Mouse (Mus musculus): ENCODE measurements at regions not wholly inside any gene's neighbourhood (a gene's known extent, or its start where the extent isn't known, plus 50 kb on each side); places are given as distances from the start of the nearest gene placed in this dataset.

DNA sequence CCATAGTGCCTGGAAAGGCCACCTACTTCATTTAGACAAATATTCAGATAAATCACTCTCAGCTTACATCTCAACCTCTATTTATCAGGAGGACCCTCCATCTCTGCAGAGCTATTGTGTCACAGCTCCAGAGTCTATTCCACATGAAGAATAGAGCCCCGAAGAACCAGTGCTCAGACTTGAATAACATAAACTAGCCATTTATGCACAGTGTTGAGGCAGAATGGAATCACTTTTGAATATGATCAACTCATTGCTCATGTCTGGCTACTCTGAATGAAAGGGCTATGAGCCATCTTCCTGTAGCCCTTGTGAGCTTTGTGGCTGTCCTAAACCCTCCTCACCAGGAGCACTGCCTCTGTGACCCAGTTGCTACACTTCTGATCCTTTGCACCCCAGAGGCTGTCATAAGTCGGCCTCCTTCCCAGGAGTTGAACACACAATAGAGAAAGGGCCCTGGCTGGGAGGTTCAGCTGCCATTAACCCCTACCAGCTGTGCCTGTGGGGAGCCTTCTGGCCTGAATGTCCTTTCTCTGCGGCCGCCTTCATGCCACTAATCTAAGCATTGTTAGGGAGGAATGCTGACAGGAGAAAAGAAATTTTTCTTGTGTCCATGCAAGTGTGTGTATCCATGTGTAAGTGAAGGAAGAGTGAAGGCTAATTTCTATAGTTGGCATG lies 195.5 kb upstream of the Sp8 start:
- DNase-seq = no peak

DNA sequence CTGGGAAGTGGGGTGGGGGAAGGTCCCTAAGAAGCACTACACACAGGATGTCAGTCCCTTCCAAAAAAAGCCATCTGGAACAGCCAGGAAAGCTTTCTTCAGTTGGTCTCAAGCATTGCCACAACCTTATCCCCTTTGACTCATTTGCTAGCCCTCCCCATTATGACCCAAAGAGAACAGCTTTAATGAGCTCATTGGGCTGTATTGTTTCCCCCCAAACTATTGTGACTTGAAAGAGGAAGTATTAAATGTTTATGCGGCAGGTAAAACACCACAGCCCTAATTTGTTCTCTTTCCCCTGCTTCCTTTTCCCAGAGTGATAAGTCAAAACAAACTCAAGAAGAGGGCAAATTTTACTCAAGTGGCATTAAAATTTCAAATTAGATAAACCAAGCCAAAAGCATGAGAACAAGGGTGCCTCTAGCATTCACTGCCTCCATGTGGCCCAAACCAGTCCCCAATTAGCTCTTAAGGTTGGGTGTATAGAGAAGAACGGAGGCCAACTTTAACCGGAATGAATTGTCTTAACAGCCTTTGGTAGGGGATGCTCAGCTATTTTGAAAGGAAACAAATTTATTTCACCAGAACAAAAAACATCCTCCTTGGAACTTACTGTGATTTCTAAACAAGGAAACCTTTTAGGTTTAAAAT lies 196.7 kb upstream of the Sp8 start:
- no peak for DNase-seq

- DNase-seq = no peak
Observed at GRCm38 (mm10) chr12:118648673-118649072, 197.5 kb upstream of the Sp8 start.

GRCm38 (mm10) chr12:118647270-118648042 lies 198.7 kb upstream of the Sp8 start:
- DNase-seq = no peak

DNA sequence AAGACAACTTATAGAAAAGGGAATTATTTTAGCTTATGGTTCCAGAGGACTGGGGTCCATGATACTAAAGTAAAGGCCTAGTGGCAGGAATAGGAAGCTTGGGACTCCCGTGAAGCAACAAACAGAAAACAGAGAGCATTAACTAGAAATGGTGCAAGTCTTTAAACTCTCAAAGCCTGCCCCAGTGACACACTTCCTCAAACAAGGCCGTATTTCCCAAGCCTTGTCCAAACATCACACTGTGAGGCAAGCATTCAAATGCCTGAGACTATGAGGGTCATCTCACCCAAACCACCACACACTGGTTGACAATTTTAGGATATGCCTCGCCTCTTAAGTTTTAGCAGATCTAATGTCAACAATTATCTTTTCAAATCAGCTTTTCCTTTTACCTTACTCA lies 205.2 kb upstream of the Sp8 start:
- no peak for DNase-seq

GRCm38 (mm10) chr12:118637214-118637613 lies 208.9 kb upstream of the Sp8 start:
- no peak for DNase-seq

GRCm38 (mm10) chr12:118635456-118635855 lies 210.7 kb upstream of the Sp8 start:
- DNase-seq = no peak

DNA sequence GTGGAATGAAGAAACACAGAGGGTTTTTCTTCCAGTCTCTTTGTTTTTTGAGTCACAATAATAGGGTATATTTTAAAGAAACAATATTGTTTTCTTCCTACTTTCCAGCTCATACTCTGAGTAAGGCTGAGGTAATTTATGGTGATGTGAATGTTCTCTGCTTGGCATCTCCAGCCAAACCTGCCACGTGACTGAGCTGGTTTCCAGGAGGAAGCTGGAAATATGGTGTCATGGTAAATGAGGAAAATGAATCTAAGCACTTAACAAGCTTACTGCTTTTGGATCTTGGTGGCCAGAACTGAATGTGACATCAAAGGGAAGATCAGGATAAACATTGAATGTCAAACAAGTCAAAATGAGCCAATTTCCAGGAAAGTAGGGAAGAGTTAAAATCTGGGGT lies 215.8 kb upstream of the Sp8 start:
- no peak for DNase-seq

GRCm38 (mm10) chr12:118621697-118622485 lies 224.2 kb upstream of the Sp8 start:
- DNase-seq = no peak

DNA sequence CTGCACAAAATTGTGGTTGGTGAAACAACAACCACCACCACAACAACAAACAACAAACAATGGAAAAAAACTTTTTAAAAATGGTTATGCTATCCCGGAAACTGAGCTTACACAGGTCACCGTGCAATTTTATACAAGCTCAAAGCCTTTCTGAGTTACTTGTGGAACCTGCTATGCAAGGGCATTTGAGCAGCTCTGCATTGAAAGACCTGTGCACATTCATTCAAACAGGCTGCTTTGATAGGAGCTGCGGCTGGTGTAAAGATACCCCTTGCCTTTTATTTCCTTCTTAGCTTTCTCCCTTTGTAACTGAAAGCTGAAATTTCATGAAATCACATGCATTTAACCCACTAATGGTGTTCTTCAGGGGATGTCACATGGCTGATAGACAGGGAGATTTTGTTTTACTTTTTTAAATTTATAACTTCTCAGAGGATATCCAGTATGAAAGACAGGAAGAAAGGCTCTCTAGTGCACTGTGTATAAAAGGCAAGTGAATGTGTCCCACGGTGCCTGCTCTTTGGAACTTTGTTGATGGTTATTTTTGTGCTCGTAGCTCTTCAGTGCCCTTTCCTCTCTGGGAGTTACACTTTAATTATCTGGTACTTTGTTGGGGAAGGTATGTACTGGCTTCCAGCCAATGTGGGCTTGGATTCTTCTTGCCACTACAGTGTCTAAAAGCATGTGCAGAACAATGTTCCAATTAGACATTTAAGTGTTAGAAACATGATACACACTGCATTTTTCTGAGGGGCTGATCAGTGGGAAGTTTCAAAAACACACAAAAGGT lies 225.1 kb upstream of the Sp8 start:
- DNase-seq = no peak

DNA sequence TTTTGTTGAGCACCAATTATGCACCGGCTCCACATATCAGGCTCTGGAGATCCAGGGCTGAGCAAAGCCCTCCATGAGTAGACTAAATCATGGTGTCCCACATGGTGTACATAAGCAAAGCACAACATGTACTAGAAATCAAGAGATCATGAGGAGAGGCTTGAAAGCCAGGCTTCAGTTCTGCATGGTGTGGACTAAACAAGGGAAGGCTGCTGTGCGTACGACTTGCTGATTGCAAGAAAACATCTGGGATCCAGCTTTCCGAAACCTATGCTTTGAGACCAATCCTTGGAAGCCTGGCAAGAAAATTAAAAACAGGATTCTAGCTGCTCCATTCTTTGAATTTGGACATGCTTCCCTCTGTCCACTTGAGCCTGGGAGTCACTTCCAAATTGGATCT lies 249.1 kb upstream of the Sp8 start:
- DNase-seq = no peak

GRCm38 (mm10) chr12:118594781-118595574 lies 251.2 kb upstream of the Sp8 start:
- no peak for DNase-seq

DNA sequence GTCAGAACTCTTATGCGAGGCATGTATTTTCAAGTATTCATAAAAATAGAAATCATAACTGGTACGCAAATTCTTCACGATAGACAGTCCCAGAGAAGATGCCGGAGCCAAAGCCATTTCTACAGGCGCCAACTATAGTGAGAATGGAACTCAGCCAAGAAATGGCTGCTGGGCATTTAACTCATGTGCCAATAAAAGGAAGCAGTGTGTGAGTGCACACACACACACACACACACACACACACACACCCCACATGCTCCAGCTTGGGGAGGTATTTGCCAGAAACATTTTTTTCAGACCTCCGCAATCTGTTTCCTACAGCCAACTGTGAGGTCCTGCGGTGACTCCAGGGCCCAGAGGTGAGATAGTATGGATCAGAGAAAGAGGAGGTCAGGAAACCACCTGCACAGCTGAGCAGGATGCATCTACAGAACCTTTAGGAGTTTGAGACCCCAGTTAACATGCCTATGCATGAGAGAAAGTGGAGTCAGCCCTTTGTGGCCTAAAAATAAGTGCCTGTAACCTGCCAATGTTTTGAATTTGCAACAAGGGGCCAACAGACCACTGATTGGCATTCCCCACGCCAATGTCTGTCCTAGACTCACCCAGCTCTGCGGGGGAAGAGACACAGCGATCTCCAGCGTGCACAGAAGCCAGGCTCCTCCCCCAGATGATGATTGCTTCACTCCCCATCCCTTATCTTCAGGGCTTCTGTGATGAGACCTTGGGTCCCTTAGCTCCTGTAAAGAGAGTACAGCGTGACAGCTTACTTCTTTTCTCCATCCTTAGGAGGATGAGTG lies 262.1 kb upstream of the Sp8 start:
- peak; percentile 17 for DNase-seq

- DNase-seq = peak; percentile 10
Observed at GRCm38 (mm10) chr12:118569811-118570210, 268.6 kb upstream of the Sp4 start.

DNA sequence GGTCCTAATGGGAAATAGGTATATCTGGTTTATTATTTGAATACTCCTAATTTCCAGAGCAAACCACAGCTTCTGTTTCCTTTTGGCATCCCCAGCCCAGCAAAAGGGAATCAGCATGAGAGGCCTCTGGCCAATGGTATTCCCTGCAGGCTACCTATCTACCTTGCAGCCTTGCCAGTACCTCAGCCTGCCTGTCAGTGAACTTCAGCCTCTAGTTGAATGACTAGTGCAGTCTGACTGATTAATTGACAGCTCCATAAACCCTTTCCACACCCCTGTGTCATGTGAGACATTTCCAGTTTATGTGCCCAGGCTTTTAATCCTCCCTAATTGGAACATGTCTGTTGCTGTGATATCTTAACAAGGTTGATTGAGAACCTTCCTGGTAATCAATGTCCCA lies 265.4 kb upstream of the Sp4 start:
- no peak for DNase-seq

DNA sequence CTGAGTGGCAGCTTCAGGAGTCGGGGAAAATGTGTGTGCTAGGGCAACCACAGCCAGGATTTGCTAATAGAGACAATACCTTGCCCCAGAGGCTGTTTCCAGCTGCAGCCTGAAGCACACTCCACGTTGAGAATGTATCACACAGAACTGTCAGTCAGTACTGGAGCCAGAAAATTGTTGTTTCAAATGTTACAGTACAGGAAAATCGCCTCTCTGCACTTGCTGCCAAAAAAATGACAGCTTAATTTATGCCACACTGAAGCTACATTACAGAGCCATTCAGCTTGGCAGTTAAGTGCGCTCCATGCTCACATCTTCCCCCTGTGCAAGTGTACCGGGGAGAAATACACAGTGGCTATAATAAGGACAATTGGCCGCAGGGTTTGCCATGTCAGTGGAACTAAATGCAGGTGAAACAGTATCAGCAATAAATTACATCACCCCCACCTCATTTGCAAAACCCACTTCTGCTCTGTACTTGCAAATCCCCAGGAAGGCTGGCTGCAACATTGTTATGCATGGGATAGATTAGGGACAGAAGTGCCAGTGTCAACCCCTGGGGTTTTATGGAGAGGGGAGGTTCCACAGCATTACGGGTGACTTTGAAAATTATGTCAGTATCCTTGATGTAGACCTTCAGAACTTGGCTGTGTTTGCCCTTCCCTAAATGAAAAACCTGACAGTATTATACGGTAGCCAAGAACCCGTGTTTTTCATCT lies 263.3 kb upstream of the Sp4 start:
- DNase-seq = peak; percentile 5

GRCm38 (mm10) chr12:118562226-118562625 lies 261.0 kb upstream of the Sp4 start:
- DNase-seq = no peak

DNA sequence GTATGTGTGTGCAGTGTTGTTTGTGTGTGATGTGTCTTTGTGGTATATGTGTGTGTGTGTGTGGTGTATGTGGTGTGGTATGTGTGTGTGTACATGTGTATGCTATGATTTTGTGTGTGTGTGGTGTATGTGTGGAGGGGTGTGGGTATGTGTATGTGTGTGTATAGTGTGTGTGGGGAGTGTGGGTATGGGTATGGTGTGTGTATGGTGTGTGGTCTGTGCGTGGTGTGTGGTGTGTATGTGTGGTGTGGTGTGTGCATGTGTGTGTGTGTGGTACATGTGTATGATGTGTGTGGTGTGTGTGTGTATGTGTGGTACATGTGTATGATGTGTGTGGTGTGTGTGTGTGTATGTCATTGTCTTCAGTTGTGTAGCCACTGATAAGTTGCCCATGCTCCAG lies 247.8 kb upstream of the Sp4 start:
- DNase-seq = no peak

DNA sequence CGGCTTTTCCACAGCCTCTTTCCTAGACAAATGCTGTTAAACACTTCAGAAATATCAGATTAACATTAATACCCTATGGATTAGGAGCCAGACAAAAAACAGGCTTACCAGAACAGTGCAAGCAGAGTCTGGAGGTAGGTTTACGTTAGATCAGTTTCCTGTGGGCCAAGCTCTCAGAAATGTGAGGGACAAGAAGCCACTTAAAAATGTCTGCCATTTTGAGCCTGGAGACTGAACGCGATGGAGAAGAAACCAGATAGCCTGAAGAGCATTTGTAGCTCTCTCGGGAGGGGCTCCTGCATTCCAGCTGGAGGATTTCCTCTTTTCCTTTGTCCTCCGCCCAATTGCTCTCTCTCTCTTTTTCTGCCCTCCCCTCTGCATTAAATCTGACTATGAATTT lies 239.1 kb upstream of the Sp4 start:
- DNase-seq = no peak

DNA sequence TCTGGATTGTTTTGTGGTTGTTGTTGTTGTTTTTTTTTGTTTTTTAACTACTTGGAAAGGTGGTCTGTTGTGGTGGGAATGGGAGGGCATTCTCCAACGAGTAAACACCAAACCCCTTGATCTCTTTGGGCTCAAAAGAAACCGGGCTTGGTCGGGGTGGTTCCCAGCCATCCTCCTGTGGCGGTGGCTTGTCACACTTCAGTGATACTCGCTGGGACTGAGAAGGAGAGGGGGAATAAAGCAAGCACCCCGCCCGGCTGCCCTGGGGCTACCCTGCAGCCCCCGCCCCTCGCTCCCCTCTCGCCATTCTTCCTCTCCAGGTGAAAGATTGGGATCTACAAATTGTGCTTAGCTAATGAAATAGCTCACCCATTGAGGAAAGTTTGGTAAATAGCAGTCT lies 229.3 kb upstream of the Sp4 start:
- DNase-seq = no peak
